Mouse (Mus musculus) erythroblast, adult 5-6 weeks (primary cell): ENCODE measurements around the gene Snx6. TPM values are rescaled to one million over a fixed set of nuclear protein-coding genes. Genes with fewer than 3 reads are reported as not detected.
A peak's percentile ranks its signal among the peaks of the same experiment; 100 is the strongest.

Experiments
- ATAC-seq: replicated peaks from 2 replicates; pipeline ENCODE4 v1.8.0; 2016; ENCODE audit warnings: moderate number of reproducible peaks, mild to moderate bottlenecking, moderate TSS enrichment, inconsistent platforms; ENCODE audit not compliant: poor library complexity, low FRiP score, severe bottlenecking
- total RNA-seq, 2 experiments: library from RNA; stranded (forward) in 1 of 2; stranded (reverse) in 1 of 2; fragments of 150-400 nt in 1 of 2; fragments of 200-764, 138-1000 nt in 1 of 2; gene quantifications; 2 replicates each; pipeline versions ENCODE4 v1.2.3 to v1.2.4; 2015 to 2017; ENCODE audit warnings: low replicate concordance in 2 of 2

Snx6 gene
- total RNA-seq, 2 experiments from 2014 or later, result 21.1 to 24.2 TPM

- ATAC-seq, result peak; percentile 73
These were observed 81.5 kb downstream of the Snx6 start for GRCm38 (mm10) chr12:54713822-54714626.

DNA sequence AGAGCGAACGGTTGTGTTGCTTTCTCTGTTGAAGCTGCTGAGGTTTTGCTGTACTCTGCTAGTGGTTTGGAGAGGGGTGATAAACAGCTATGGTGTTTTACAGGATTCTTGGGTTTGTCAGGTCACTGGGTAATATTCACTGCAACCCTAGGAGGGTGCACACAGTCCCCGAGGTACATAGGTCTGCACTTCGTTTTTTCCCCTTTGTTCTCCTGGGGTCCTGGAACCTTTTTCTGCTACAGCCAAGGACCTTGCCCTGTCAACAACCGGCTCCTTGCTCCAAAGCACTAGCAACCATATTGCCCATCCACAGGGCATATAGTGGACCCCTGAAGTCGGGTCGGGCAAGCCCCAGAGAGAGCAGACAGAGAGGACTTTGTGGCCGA lies 85.0 kb downstream of the Snx6 start:
- ATAC-seq, result peak; percentile 65

GRCm38 (mm10) chr12:54709691-54710493 lies 85.6 kb downstream of the Snx6 start:
- peak; percentile 73 for ATAC-seq

GRCm38 (mm10) chr12:54699394-54699793 lies 96.1 kb downstream of the Snx6 start:
- no peak for ATAC-seq

DNA sequence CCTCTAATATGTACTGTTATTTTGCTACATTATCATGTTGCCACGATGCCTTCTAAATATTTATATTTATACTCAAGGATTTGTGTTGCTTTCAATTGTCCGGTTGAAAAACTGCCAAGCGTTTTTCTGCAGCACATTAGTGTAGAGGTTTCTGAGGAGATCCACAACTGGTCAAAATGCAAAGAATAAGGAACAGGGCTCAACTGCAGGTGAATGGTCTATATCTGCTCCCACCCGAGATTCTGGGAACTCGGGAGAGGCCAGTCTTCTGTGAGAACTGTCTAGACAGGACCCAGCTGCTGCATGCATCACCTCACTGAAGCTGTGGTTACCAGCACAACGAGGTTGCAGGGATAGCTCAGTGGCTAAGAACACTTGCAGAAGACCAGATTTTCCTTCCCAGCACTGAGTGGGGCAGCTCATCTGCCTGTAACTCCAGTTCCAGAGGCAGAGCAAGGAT lies 97.7 kb downstream of the Snx6 start:
- no peak for ATAC-seq

DNA sequence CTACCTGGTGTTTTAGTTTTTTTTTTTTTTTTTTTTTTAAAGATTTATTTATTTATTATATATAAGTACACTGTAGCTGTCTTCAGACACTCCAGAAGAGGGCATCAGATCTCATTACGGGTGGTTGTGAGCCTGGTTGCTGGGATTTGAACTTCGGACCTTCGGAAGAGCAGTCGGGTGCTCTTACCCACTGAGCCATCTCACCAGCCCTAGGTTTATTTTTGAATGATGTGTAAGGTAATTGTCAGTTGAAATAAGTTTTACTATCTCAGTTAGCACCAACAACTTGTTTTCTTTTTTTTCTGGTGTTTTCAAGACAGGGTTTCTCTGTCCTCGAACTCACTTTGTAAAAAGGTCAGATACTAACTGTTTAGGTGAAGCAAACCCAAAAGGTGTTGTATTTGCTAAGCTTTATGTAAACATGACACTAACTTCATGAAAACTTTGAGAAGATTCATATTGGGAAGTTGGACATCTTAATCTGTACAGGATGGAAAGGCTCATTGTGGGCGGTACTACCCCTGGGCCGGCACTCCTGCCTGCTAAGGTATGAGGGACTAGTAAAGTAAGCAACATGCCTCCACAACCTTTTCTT lies 98.4 kb downstream of the Snx6 start:
- no peak for ATAC-seq

Other genes with a start within 250 kb of the Snx6 start
- 42.0 and 44.8 TPM in 2 replicates for gene Sptssa, start 139.1 kb downstream of the Snx6 start, total RNA-seq (2015; ENCODE audit: low replicate concordance)
- gene Sptssa, start 139.1 kb downstream of the Snx6 start, total RNA-seq (2017; ENCODE audit: low replicate concordance), result 23.0 and 27.3 TPM in 2 replicates
- 13.6 and 16.1 TPM in 2 replicates for gene Eapp, start 99.8 kb downstream of the Snx6 start, total RNA-seq (2015; ENCODE audit: low replicate concordance)
- 34.8 and 40.4 TPM in 2 replicates for gene Eapp, start 99.8 kb downstream of the Snx6 start, total RNA-seq (2017; ENCODE audit: low replicate concordance)
- 9.2 and 12.9 TPM in 2 replicates for gene Cfl2, start 67.2 kb upstream of the Snx6 start, total RNA-seq (2015; ENCODE audit: low replicate concordance)
- 8.2 and 8.5 TPM in 2 replicates for gene Cfl2, start 67.2 kb upstream of the Snx6 start, total RNA-seq (2017; ENCODE audit: low replicate concordance)
- not detected in 2 replicates for gene Gm20403, start 190.8 kb upstream of the Snx6 start, total RNA-seq (2015; ENCODE audit: low replicate concordance)
- not detected in 2 replicates for gene Gm20403, start 190.8 kb upstream of the Snx6 start, total RNA-seq (2017; ENCODE audit: low replicate concordance)
- gene Baz1a, start 218.6 kb upstream of the Snx6 start, total RNA-seq (2015; ENCODE audit: low replicate concordance), result 80.5 and 122 TPM in 2 replicates
- gene Baz1a, start 218.6 kb upstream of the Snx6 start, total RNA-seq (2017; ENCODE audit: low replicate concordance), result 52.7 and 55.5 TPM in 2 replicates